Mouse (Mus musculus): Measurements from ENCODE around the gene Pnrc2. TPM values are rescaled to one million over a fixed set of nuclear protein-coding genes. Genes with fewer than 3 reads are reported as not detected.
A peak's percentile ranks its signal among the peaks of the same experiment; 100 is the strongest.

The Pnrc2 gene
- polyA plus RNA-seq, 1 experiment from 2014 or later = 53.2 TPM

GRCm38 (mm10) chr4:135888448-135889057 lies 14.9 kb upstream of the Pnrc2 start:
- Histone ChIP-seq H3K4me2 (ENCODE audit: low read depth, low read length) (no peak overlapping the region), H3K27ac (ENCODE audit: low read depth) (no peak overlapping the region), H3K9ac (replicated peaks) (no peak overlapping the region), H3K27me3 (ENCODE audit: insufficient read depth, low read length) (no peaks in the 10 kb centered on the region), H3K4me3 (ENCODE audit: low read depth, low read length) (no peak overlapping the region), H3K9me3 (ENCODE audit: low read length) (no peaks in the 10 kb centered on the region), H3K36me3 (replicated peaks; ENCODE audit: insufficient read depth, low read length) (no peaks in the 10 kb centered on the region), H3K4me1 (ENCODE audit: insufficient read depth) (peaks cover 8% of the 10 kb centered on the region)
- no peak for ATAC-seq
- DNase-seq = no peak
- TF ChIP-seq CTCF (IDR thresholded peaks at IDR 0.05; ENCODE audit: low read depth) (no peak), EP300 (IDR thresholded peaks at IDR 0.05; ENCODE audit: low read depth) (no peak)
- WGBS (ENCODE audit: insufficient replicate concordance) = 79% methylated on average over 24 of the region's 24 CpGs

GRCm38 (mm10) chr4:135886184-135886583 lies 12.5 kb upstream of the Pnrc2 start:
- Histone ChIP-seq H3K27me3 (ENCODE audit: insufficient read depth, low read length) (no peaks in the 10 kb centered on the region), H3K27ac (ENCODE audit: low read depth) (no peak overlapping the region), H3K4me3 (ENCODE audit: low read depth, low read length) (no peak overlapping the region), H3K4me2 (ENCODE audit: low read depth, low read length) (no peak overlapping the region), H3K4me1 (ENCODE audit: insufficient read depth) (peaks cover 13% of the 10 kb centered on the region), H3K36me3 (replicated peaks; ENCODE audit: insufficient read depth, low read length) (no peaks in the 10 kb centered on the region), H3K9ac (replicated peaks) (no peak overlapping the region), H3K9me3 (ENCODE audit: low read length) (no peaks in the 10 kb centered on the region)
- DNase-seq (no peak), ATAC-seq (no peak)
- TF ChIP-seq CTCF (IDR thresholded peaks at IDR 0.05; ENCODE audit: low read depth) = no peak
- TF ChIP-seq EP300 (IDR thresholded peaks at IDR 0.05; ENCODE audit: low read depth) = no peak
- 70% methylated on average over 4 of the region's 4 CpGs for WGBS (ENCODE audit: insufficient replicate concordance)

GRCm38 (mm10) chr4:135885676-135886075 lies 12.0 kb upstream of the Pnrc2 start:
- Histone ChIP-seq H3K4me2 (ENCODE audit: low read depth, low read length) (no peak overlapping the region), H3K9ac (replicated peaks) (no peak overlapping the region), H3K27me3 (ENCODE audit: insufficient read depth, low read length) (no peaks in the 10 kb centered on the region), H3K36me3 (replicated peaks; ENCODE audit: insufficient read depth, low read length) (no peaks in the 10 kb centered on the region), H3K27ac (ENCODE audit: low read depth) (no peak overlapping the region), H3K4me1 (ENCODE audit: insufficient read depth) (peaks cover 13% of the 10 kb centered on the region), H3K4me3 (ENCODE audit: low read depth, low read length) (no peak overlapping the region), H3K9me3 (ENCODE audit: low read length) (no peaks in the 10 kb centered on the region)
- ATAC-seq (no peak), DNase-seq (no peak)
- TF ChIP-seq CTCF (IDR thresholded peaks at IDR 0.05; ENCODE audit: low read depth) = no peak
- no peak for TF ChIP-seq EP300 (IDR thresholded peaks at IDR 0.05; ENCODE audit: low read depth)
- 82% methylated on average over 12 of the region's 12 CpGs for WGBS (ENCODE audit: insufficient replicate concordance)

- Histone ChIP-seq H3K4me1 (ENCODE audit: insufficient read depth) (peaks cover 13% of the 10 kb centered on the region), H3K4me2 (ENCODE audit: low read depth, low read length) (no peak overlapping the region), H3K9ac (replicated peaks) (no peak overlapping the region), H3K27ac (ENCODE audit: low read depth) (no peak overlapping the region), H3K4me3 (ENCODE audit: low read depth, low read length) (no peak overlapping the region), H3K36me3 (replicated peaks; ENCODE audit: insufficient read depth, low read length) (no peaks in the 10 kb centered on the region), H3K27me3 (ENCODE audit: insufficient read depth, low read length) (no peaks in the 10 kb centered on the region), H3K9me3 (ENCODE audit: low read length) (no peaks in the 10 kb centered on the region)
- WGBS (ENCODE audit: insufficient replicate concordance) = 69% methylated on average over 6 of the region's 6 CpGs
- no peak for TF ChIP-seq EP300 (IDR thresholded peaks at IDR 0.05; ENCODE audit: low read depth)
- TF ChIP-seq CTCF (IDR thresholded peaks at IDR 0.05; ENCODE audit: low read depth) = no peak
- DNase-seq = no peak
- ATAC-seq = no peak
Measured at GRCm38 (mm10) chr4:135884531-135884930, 10.9 kb upstream of the Pnrc2 start.

GRCm38 (mm10) chr4:135883881-135884516 lies 10.3 kb upstream of the Pnrc2 start:
- Histone ChIP-seq H3K4me1 (ENCODE audit: insufficient read depth) (peaks cover 13% of the 10 kb centered on the region), H3K4me3 (ENCODE audit: low read depth, low read length) (no peak overlapping the region), H3K27me3 (ENCODE audit: insufficient read depth, low read length) (no peaks in the 10 kb centered on the region), H3K9me3 (ENCODE audit: low read length) (no peaks in the 10 kb centered on the region), H3K36me3 (replicated peaks; ENCODE audit: insufficient read depth, low read length) (no peaks in the 10 kb centered on the region), H3K27ac (ENCODE audit: low read depth) (peak overlapping the region; percentile 65; the same call in 1 of the 2 replicates), H3K9ac (replicated peaks) (no peak overlapping the region), H3K4me2 (ENCODE audit: low read depth, low read length) (no peak overlapping the region)
- WGBS (ENCODE audit: insufficient replicate concordance) = 53% methylated on average over 7 of the region's 7 CpGs
- ATAC-seq (no peak; the same call in 1 of the 2 replicates), DNase-seq (no peak)
- no peak for TF ChIP-seq CTCF (IDR thresholded peaks at IDR 0.05; ENCODE audit: low read depth)
- no peak for TF ChIP-seq EP300 (IDR thresholded peaks at IDR 0.05; ENCODE audit: low read depth)

- ATAC-seq = peak; percentile 22; the same call in 1 of the 2 replicates
- no peak for DNase-seq
- no peak overlapping the region for H3K4me2 ChIP-seq (ENCODE audit: low read depth, low read length)
- H3K36me3 ChIP-seq (replicated peaks; ENCODE audit: insufficient read depth, low read length) = no peaks in the 10 kb centered on the region
- no peak overlapping the region for H3K9ac ChIP-seq (replicated peaks)
- peak overlapping the region; percentile 65 for H3K27ac ChIP-seq (ENCODE audit: low read depth)
- no peaks in the 10 kb centered on the region for H3K9me3 ChIP-seq (ENCODE audit: low read length)
- H3K27me3 ChIP-seq (ENCODE audit: insufficient read depth, low read length) = no peaks in the 10 kb centered on the region
- WGBS (ENCODE audit: insufficient replicate concordance) = 42% methylated on average over 10 of the region's 10 CpGs
- H3K4me3 ChIP-seq (ENCODE audit: low read depth, low read length) = no peak overlapping the region
- TF ChIP-seq EP300 (IDR thresholded peaks at IDR 0.05; ENCODE audit: low read depth) = peak; percentile 26; the same call in 1 of the 2 replicates
- no peak for TF ChIP-seq CTCF (IDR thresholded peaks at IDR 0.05; ENCODE audit: low read depth)
- peaks cover 13% of the 10 kb centered on the region for H3K4me1 ChIP-seq (ENCODE audit: insufficient read depth)
Measured at GRCm38 (mm10) chr4:135883401-135883851, 9.8 kb upstream of the Pnrc2 start.
